Mouse (Mus musculus) stomach, postnatal 0 days (tissue): ENCODE measurements around the gene Tpra1.

ENCODE experiments used
- CTCF ChIP-seq: IDR thresholded peaks from 2 replicates; pipeline ENCODE4 v1.5.1; 2016; ENCODE audit warnings: antibody characterized with exemption, low read depth, mild to moderate bottlenecking, moderate library complexity
- EP300 ChIP-seq: optimal IDR thresholded peaks from 2 replicates; pipeline ENCODE3; 2016; ENCODE audit warnings: antibody characterized with exemption

GRCm38 (mm10) chr6:88871546-88871945, 30.5 kb upstream of the Tpra1 start:
- TF ChIP-seq CTCF (no peak), EP300 (no peak)
